ENCODE assay signal across 17 mouse cellular contexts in the genomic region with DNA sequence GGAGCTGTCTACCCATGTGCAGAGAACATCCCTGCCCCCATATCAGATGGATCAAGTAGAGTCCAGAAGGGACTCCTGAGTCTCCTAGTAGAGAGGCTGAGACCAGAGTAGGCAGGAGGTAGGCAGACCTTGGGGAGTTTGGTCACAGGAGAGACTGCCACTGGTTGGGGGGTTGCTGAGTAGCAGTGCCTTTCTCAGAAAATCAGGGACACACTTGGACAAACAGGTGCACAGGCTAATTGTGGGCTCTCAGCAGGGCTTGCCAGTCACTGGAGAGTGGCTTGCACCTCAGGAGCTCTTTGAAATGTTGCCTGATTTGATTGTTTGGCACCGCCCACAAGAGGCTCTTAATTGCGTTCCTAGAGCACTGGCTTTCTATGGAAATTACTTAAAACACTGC.
DNase-seq lines count a peak whose midpoint lies in the region; ATAC-seq lines count a peak whose summit lies in the region.
"Had no signal": no experiment of that assay in that cellular context is flagged by ENCODE, and none has a peak within 500 bp of the region (broad histone marks: within the 10 kb centered on the region; RNA-seq: fewer than 3 reads in every experiment).

No protein-coding gene starts in this region.

- ATAC-seq in cerebellum, adult (ENCODE audit: insufficient number of reproducible peaks, low FRiP score, low TSS enrichment), result peak; percentile 78
- peak; percentile 37; the same call in 1 of the 2 replicates for ATAC-seq in midbrain, embryonic 13.5 days
- peak; percentile 78 for ATAC-seq in embryonic facial prominence, embryonic 15.5 days (ENCODE audit: insufficient number of reproducible peaks, low FRiP score, low TSS enrichment, low read depth)
- ATAC-seq in midbrain, embryonic 15.5 days (replicated peaks), result 0 out of 2 replicates have a peak, but pooled peaks have one; percentile 14
- ATAC-seq in megakaryocyte progenitor cell, adult 5-6 weeks (replicated peaks; ENCODE audit: poor library complexity), result no peak

- no peaks in the 10 kb centered on the region for H3K27me3 ChIP-seq in midbrain, embryonic 13.5 days
- H3K27me3 ChIP-seq in midbrain, embryonic 10.5 days (ENCODE audit: low read depth, poor library complexity, severe bottlenecking), result no peaks in the 10 kb centered on the region
- H3K27me3 ChIP-seq in embryonic facial prominence, embryonic 15.5 days, result no peaks in the 10 kb centered on the region
- H3K27me3 ChIP-seq in midbrain, embryonic 15.5 days (replicated peaks), result no peaks in the 10 kb centered on the region
- H3K27me3 ChIP-seq: CH12.LX; heart, embryonic 13.5 days had no signal

- H3K9me3 ChIP-seq in midbrain, embryonic 13.5 days, result no peaks in the 10 kb centered on the region
- H3K9me3 ChIP-seq in midbrain, embryonic 10.5 days (replicated peaks), result no peaks in the 10 kb centered on the region
- H3K9me3 ChIP-seq in embryonic facial prominence, embryonic 15.5 days (replicated peaks), result no peaks in the 10 kb centered on the region
- H3K9me3 ChIP-seq in midbrain, embryonic 15.5 days, result no peaks in the 10 kb centered on the region
- H3K9me3 ChIP-seq: heart, embryonic 13.5 days; hindbrain, embryonic 10.5 days had no signal

- no peak for DNase-seq in cerebellum, postnatal 4 days (ENCODE audit: low spot score in 2 of 2)
- no peak for DNase-seq in midbrain, embryonic 10.5 days (ENCODE audit: low spot score)
- DNase-seq in frontal cortex, adult 2 months (ENCODE audit: extremely low spot score in 1 of 2, low spot score in 1 of 2), result no peak
- DNase-seq: gastrocnemius, postnatal 36 days; kidney, adult 18-20 months; liver; lung, adult 2 months; thymus, adult 2 months had no signal

- WGBS in midbrain, embryonic 13.5 days, result 41% methylated on average over 2 of the region's 2 CpGs
- WGBS in midbrain, embryonic 10.5 days, result 37% methylated on average over 2 of the region's 2 CpGs
- WGBS in embryonic facial prominence, embryonic 15.5 days, result 63% methylated on average over 2 of the region's 2 CpGs
- 30% methylated on average over 2 of the region's 2 CpGs for WGBS in midbrain, embryonic 15.5 days

- no peak overlapping the region for H3K27ac ChIP-seq in midbrain, embryonic 13.5 days
- no peak overlapping the region for H3K27ac ChIP-seq in midbrain, embryonic 10.5 days (replicated peaks)
- H3K27ac ChIP-seq in embryonic facial prominence, embryonic 15.5 days (replicated peaks), result no peak overlapping the region
- no peak overlapping the region for H3K27ac ChIP-seq in midbrain, embryonic 15.5 days
- H3K27ac ChIP-seq: heart, embryonic 13.5 days; hindbrain, embryonic 10.5 days had no signal

- no peaks in the 10 kb centered on the region for H3K36me3 ChIP-seq in midbrain, embryonic 13.5 days
- H3K36me3 ChIP-seq in midbrain, embryonic 10.5 days, result no peaks in the 10 kb centered on the region
- H3K36me3 ChIP-seq in embryonic facial prominence, embryonic 15.5 days, result no peaks in the 10 kb centered on the region
- H3K36me3 ChIP-seq in midbrain, embryonic 15.5 days (replicated peaks), result no peaks in the 10 kb centered on the region
- H3K36me3 ChIP-seq: heart, embryonic 13.5 days; hindbrain, embryonic 10.5 days had no signal

- H3K9ac ChIP-seq in midbrain, embryonic 13.5 days (replicated peaks), result no peak overlapping the region
- H3K9ac ChIP-seq in embryonic facial prominence, embryonic 15.5 days, result no peak overlapping the region
- H3K9ac ChIP-seq in midbrain, embryonic 15.5 days, result no peak overlapping the region
- H3K9ac ChIP-seq: heart, embryonic 13.5 days had no signal

- no peak overlapping the region for H3K4me2 ChIP-seq in midbrain, embryonic 13.5 days (replicated peaks)
- no peak overlapping the region for H3K4me2 ChIP-seq in embryonic facial prominence, embryonic 15.5 days (replicated peaks)
- H3K4me2 ChIP-seq in midbrain, embryonic 15.5 days, result no peak overlapping the region
- H3K4me2 ChIP-seq: heart, embryonic 13.5 days had no signal

- H3K4me1 ChIP-seq in midbrain, embryonic 13.5 days (replicated peaks), result peaks cover 5% of the 10 kb centered on the region
- H3K4me1 ChIP-seq in midbrain, embryonic 10.5 days, result peaks cover 4% of the 10 kb centered on the region; the same call in 1 of the 2 replicates
- 0 out of 2 replicates have a peak, but pooled peaks cover 4% of the 10 kb centered on the region for H3K4me1 ChIP-seq in embryonic facial prominence, embryonic 15.5 days
- peaks cover 8% of the 10 kb centered on the region for H3K4me1 ChIP-seq in midbrain, embryonic 15.5 days

- no peak overlapping the region for H3K4me3 ChIP-seq in midbrain, embryonic 13.5 days (replicated peaks)
- H3K4me3 ChIP-seq in midbrain, embryonic 10.5 days, result no peak overlapping the region
- H3K4me3 ChIP-seq in embryonic facial prominence, embryonic 15.5 days (replicated peaks), result no peak overlapping the region
- H3K4me3 ChIP-seq in midbrain, embryonic 15.5 days, result no peak overlapping the region
- H3K4me3 ChIP-seq: heart, embryonic 13.5 days; hindbrain, embryonic 10.5 days; myocyte had no signal
